Mouse (Mus musculus) embryonic facial prominence, embryonic 15.5 days (tissue): ENCODE data around the gene Gpc6. TPM values are rescaled to one million over a fixed set of nuclear protein-coding genes. Genes with fewer than 3 reads are reported as not detected.

Experiments
- ATAC-seq: fragments of 200-750 bp; cut with Nextera tagmentation; 2 replicates; pipeline ENCODE4 v1.8.0; 2017; ENCODE audit warnings: low read depth, moderate TSS enrichment; ENCODE audit not compliant: insufficient number of reproducible peaks, low FRiP score, low TSS enrichment
- H3K27ac ChIP-seq: fragments of 300-500 bp; sonication (generic); replicated peaks from 2 replicates; pipeline ENCODE4 v1.5.1; 2015; ENCODE audit warnings: mild to moderate bottlenecking, inconsistent platforms
- H3K27me3 ChIP-seq: fragments of 300-500 bp; sonication (generic); 2 replicates; pipeline ENCODE4 v1.6.1; 2015; ENCODE audit warnings: inconsistent platforms
- H3K36me3 ChIP-seq: fragments of 300-500 bp; sonication (generic); 2 replicates; pipeline ENCODE4 v1.6.1; 2015; ENCODE audit warnings: mild to moderate bottlenecking, inconsistent platforms
- H3K4me1 ChIP-seq: fragments of 300-500 bp; sonication (generic); 2 replicates; pipeline ENCODE4 v1.6.1; 2015; ENCODE audit warnings: inconsistent platforms
- H3K4me2 ChIP-seq: fragments of 300-500 bp; sonication (generic); replicated peaks from 2 replicates; pipeline ENCODE4 v1.6.1; 2015; ENCODE audit warnings: mild to moderate bottlenecking, inconsistent platforms
- H3K4me3 ChIP-seq: fragments of 300-500 bp; sonication (generic); replicated peaks from 2 replicates; pipeline ENCODE4 v1.5.1; 2015; ENCODE audit warnings: mild to moderate bottlenecking, inconsistent platforms
- H3K9ac ChIP-seq: fragments of 300-500 bp; sonication (generic); 2 replicates; pipeline ENCODE4 v1.6.1; 2015; ENCODE audit warnings: inconsistent platforms
- H3K9me3 ChIP-seq: fragments of 300-500 bp; sonication (generic); replicated peaks from 2 replicates; pipeline ENCODE4 v1.6.1; 2016; ENCODE audit warnings: inconsistent platforms
- WGBS: fragments of 180-500 bp; shearing (Covaris S2); methylation state at CpG from one replicate; pipeline ENCODE4 v1.1.7; 2015; 5-methylcytosine and 5-hydroxymethylcytosine counted together
- polyA plus RNA-seq: library from polyadenylated mRNA; unstranded; fragments of >200 nt; fragmentation: Nextera tagmentation; extraction: Ambion mirVana; gene quantifications from 2 replicates; pipeline ENCODE4 v1.2.1, GENCODE M21; 2015

Gpc6 gene
- polyA plus RNA-seq, 1 experiment from 2014 or later, result 42.3 TPM

DNA sequence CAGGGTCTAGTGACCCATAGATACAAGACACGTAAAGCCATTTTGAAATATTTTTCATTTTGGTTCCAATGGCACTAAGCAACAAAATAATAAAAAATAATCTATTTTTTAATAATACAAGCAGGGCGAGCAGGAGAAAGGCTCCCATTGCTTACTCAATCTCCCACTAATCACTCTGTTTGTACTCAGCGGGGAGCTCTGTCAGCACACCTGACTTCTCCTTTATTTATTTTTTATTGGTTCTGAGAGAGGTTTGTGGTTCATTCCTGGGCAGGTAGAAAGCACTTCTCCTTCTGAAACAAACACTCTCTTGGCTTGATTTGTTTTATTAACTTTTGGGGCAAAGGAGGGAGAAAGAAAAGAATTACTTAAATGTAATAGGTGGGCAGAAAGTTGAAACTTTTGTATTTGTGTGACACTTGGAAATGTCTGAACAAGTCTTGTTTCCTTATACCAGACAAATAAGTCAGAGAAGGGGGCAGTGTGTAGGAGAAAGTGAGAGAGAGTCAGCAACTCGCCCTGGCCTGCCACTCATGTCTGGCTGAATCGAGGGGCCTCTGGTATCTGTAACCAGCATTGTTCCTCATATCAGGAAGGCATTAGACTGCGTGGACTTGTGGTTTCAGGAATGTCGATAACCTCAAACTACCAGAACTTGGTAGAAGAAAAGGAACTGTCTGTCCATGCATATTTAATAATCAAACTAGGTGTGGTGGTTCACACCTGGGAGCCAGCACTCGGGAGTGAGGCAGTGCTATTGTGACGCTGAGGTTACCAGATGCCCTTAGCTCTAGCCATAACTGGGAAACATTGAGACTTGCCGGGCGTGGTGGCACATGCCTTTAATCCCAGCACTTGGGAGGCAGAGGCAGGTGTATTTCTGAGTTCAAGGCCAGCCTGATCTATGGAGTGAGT lies 924.7 kb downstream of the Gpc6 start:
- Histone ChIP-seq H3K4me2 (no peak overlapping the region), H3K4me1 (no peaks in the 10 kb centered on the region), H3K27ac (no peak overlapping the region), H3K9ac (no peak overlapping the region), H3K36me3 (no peaks in the 10 kb centered on the region), H3K4me3 (no peak overlapping the region), H3K9me3 (no peaks in the 10 kb centered on the region), H3K27me3 (no peaks in the 10 kb centered on the region)
- no peak for ATAC-seq
- WGBS, result 73% methylated on average over 11 of the region's 11 CpGs

DNA sequence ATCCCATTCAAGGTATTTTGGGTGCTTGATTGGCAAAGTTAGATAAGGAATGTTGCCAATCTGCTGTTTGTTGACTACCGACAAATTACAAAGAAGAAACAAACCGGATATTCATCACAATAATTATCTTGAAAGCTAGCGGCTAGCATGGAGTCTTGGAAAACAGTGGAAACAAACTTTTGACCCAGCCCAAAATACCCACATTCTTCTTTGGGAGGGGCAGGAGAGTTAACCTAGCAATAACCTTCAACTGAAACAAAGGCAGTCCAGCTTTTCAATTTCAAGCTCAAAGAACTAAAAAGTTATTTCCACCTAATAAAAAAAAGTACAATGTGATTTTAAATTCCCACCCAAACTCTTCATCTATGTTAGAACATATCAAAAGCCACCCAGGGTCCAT lies 927.2 kb downstream of the Gpc6 start:
- Histone ChIP-seq H3K4me1 (no peaks in the 10 kb centered on the region), H3K27ac (no peak overlapping the region), H3K4me3 (no peak overlapping the region), H3K27me3 (no peaks in the 10 kb centered on the region), H3K4me2 (no peak overlapping the region), H3K9me3 (no peaks in the 10 kb centered on the region), H3K36me3 (no peaks in the 10 kb centered on the region), H3K9ac (no peak overlapping the region)
- 83% methylated on average over 3 of the region's 3 CpGs for WGBS
- ATAC-seq, result no peak

DNA sequence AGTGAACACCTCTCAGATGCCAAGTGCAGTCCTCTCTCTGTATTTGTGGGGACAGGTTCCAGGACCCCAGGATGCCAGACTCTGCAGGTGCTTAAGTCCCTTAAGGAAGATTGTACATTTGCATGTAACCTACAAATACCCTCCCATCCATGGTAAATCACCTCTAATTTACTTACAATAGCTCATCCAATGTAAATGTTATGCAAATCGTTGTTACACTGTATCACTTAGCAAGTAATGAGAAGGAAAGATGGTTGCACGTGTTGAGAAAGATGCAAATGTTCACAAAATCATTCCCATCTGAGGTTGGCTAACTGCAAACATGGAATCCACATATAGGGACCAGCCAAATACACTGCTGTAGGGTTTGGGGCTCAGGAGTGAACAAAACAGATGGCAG lies 927.7 kb downstream of the Gpc6 start:
- H3K9me3 ChIP-seq, result no peaks in the 10 kb centered on the region
- no peaks in the 10 kb centered on the region for H3K36me3 ChIP-seq
- 80% methylated on average over 2 of the region's 2 CpGs for WGBS
- H3K4me2 ChIP-seq, result no peak overlapping the region
- no peaks in the 10 kb centered on the region for H3K27me3 ChIP-seq
- H3K9ac ChIP-seq, result no peak overlapping the region
- no peak overlapping the region for H3K27ac ChIP-seq
- no peak overlapping the region for H3K4me3 ChIP-seq
- ATAC-seq, result no peak
- no peaks in the 10 kb centered on the region for H3K4me1 ChIP-seq

DNA sequence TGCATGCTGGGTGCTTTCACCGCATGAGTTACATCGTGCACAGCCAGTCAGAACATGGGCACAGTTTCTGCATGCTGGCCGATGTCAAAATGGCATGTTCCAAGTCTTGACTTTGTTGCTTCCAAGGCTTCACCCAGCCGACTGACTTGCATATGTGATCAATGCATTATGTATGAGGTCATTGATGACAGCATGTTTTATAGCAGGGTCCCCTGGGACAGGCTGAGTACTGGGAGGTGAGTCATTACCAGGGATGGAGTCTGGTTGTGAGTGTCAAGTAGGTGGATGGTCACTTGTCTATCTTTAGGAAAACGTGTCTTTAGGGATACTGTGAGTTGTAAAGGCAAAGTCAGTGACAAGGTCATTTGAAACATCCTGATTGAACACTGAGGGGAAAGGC lies 929.4 kb downstream of the Gpc6 start:
- Histone ChIP-seq H3K36me3 (no peaks in the 10 kb centered on the region), H3K4me2 (no peak overlapping the region), H3K9ac (no peak overlapping the region), H3K9me3 (no peaks in the 10 kb centered on the region), H3K27ac (no peak overlapping the region), H3K27me3 (no peaks in the 10 kb centered on the region), H3K4me3 (no peak overlapping the region), H3K4me1 (no peaks in the 10 kb centered on the region)
- ATAC-seq, result no peak
- 86% methylated on average over 5 of the region's 5 CpGs for WGBS

DNA sequence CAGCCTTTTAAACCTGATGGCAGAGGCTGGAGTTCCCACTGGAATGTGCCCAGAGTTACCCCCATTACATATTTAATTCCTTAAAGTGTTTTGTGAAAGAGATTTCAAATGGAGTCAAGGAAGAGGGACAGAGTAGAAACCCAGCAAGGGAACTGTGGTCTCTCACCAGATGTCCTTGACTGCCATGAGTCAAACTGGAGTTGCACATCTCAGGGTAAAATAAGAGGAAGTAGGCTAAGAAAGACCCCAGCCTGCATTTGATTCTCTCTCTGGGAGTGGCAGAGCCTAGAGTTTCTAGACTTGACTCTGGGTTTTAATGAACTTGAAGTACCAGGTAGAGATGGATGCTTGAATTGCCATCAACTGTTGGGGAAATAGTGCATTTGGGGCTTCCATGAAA lies 946.2 kb downstream of the Gpc6 start:
- no peak overlapping the region for H3K27ac ChIP-seq
- no peak overlapping the region for H3K4me3 ChIP-seq
- no peak for ATAC-seq
- H3K4me2 ChIP-seq, result no peak overlapping the region
- no peaks in the 10 kb centered on the region for H3K27me3 ChIP-seq
- H3K9me3 ChIP-seq, result no peaks in the 10 kb centered on the region
- H3K36me3 ChIP-seq, result no peaks in the 10 kb centered on the region
- no peaks in the 10 kb centered on the region for H3K4me1 ChIP-seq
- no peak overlapping the region for H3K9ac ChIP-seq

DNA sequence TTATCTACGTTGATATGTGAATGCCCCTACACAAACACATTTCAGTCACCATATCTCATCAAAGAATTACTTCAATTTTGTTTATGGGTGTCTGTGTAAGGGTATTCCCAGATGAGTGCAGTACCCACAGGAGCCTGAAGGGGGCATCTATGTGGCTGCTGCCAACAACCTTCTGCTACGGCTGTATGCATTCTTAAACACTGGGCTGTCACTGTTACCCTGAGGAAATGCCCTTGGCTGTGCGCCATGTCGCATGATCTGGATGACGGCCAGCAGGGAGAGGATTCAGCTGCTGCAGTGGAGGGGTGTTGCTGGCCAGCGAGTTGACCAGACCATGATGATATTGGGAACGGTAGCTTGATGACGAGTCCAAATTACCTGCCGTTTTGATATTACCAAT lies 954.2 kb downstream of the Gpc6 start:
- 0 out of 2 replicates have a peak, but pooled peaks cover 4% of the 10 kb centered on the region for H3K4me1 ChIP-seq
- no peak overlapping the region for H3K4me3 ChIP-seq
- H3K36me3 ChIP-seq, result no peaks in the 10 kb centered on the region
- no peak overlapping the region for H3K27ac ChIP-seq
- no peak for ATAC-seq
- no peaks in the 10 kb centered on the region for H3K27me3 ChIP-seq
- H3K9me3 ChIP-seq, result no peaks in the 10 kb centered on the region
- H3K4me2 ChIP-seq, result no peak overlapping the region
- 86% methylated on average over 9 of the region's 9 CpGs for WGBS
- H3K9ac ChIP-seq, result no peak overlapping the region

DNA sequence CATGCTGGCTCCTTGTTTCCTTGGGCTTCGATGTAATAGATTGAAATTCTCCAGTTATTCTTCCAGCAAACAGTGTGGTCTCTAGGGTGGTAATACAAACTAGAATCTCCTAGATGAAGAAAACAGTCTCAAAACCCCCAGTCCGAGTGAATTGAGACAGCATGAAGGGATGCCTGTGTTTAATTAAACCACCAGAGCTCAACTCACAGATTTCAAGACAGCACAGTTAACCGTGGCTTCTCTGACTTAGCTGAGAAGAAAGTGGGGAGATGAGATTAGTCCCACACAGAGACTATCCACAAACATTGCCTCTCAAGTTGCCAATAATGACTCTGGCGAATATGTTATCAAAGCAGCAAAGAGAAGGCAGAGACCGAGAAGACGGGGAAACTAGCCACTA lies 956.0 kb downstream of the Gpc6 start:
- H3K9me3 ChIP-seq, result no peaks in the 10 kb centered on the region
- H3K4me1 ChIP-seq, result 0 out of 2 replicates have a peak, but pooled peaks cover 4% of the 10 kb centered on the region
- H3K9ac ChIP-seq, result no peak overlapping the region
- H3K27ac ChIP-seq, result no peak overlapping the region
- ATAC-seq, result no peak
- no peak overlapping the region for H3K4me3 ChIP-seq
- H3K4me2 ChIP-seq, result no peak overlapping the region
- H3K36me3 ChIP-seq, result no peaks in the 10 kb centered on the region
- WGBS, result 32% methylated on average over 6 of the region's 6 CpGs
- no peaks in the 10 kb centered on the region for H3K27me3 ChIP-seq

DNA sequence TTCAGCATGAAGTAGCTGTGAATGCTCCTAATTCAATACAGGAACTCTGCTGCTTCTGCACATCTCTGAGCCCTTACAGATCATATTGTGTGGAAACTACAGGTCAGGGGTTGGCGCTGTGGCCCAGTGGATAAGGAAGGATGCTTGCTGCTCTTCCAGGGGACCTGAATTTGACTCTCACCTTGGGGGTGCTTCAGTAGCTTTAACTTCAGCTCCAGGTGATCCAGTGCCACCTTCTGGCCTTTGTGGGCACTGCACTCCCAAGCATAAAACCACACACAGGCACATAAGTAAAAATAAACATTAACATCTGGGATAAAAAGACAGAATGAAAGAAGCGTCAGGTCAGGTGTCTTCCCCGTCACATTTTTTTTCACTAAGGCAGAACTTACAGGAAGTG lies 957.1 kb downstream of the Gpc6 start:
- H3K9me3 ChIP-seq, result no peaks in the 10 kb centered on the region
- no peaks in the 10 kb centered on the region for H3K27me3 ChIP-seq
- ATAC-seq, result no peak
- H3K4me3 ChIP-seq, result no peak overlapping the region
- H3K4me1 ChIP-seq, result 0 out of 2 replicates have a peak, but pooled peaks cover 4% of the 10 kb centered on the region
- no peaks in the 10 kb centered on the region for H3K36me3 ChIP-seq
- no peak overlapping the region for H3K4me2 ChIP-seq
- 52% methylated on average over 3 of the region's 3 CpGs for WGBS
- no peak overlapping the region for H3K9ac ChIP-seq
- no peak overlapping the region for H3K27ac ChIP-seq

DNA sequence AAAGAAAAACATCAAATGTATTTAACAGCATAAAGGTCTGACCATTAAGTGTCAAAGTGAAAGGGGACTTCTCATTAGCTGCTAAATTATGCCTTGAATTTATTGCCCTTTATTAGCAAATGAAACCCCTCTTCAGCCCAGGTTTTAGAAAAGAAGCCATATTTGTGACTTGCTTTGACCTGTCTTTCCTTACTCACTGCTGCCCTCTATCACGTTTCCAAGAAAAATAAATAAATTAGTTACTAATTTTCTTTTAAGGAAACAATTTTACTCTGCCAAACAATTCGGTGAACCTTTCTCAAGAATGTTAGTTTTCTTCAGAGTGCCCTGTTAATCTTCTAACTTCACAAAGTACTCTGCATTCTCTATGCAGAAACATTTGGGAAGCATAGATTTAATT lies 964.5 kb downstream of the Gpc6 start:
- 46% methylated on average over 2 of the region's 2 CpGs for WGBS
- no peak for ATAC-seq

DNA sequence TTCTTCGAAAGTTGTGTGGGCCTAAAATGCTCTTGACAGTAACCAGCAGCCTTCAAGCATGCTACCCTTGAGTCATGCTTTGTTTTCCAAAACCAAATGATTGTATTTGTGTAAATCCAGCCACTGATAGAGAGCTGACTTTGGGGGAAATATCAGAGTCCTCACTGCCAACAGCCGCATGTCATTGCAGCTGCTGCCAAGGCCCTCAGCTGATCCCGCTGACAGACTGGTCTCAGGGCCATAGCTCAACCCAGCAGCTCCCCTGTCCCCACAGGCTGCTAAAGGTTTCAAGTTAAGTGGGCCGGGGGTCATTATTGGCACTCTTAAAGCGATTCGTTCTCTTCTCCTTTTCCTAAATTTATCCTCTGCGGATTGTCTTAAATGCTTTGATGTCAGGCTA lies 966.3 kb downstream of the Gpc6 start:
- H3K9ac ChIP-seq, result no peak overlapping the region
- no peak overlapping the region for H3K4me3 ChIP-seq
- 60% methylated on average over 7 of the region's 7 CpGs for WGBS
- no peaks in the 10 kb centered on the region for H3K27me3 ChIP-seq
- H3K4me1 ChIP-seq, result no peaks in the 10 kb centered on the region
- H3K4me2 ChIP-seq, result no peak overlapping the region
- no peaks in the 10 kb centered on the region for H3K36me3 ChIP-seq
- no peak for ATAC-seq
- H3K27ac ChIP-seq, result no peak overlapping the region
- H3K9me3 ChIP-seq, result no peaks in the 10 kb centered on the region

More for the DNA sequence above, 964.5 kb downstream of the Gpc6 start:
- Histone ChIP-seq H3K4me3 (no peak overlapping the region), H3K4me1 (no peaks in the 10 kb centered on the region), H3K9me3 (no peaks in the 10 kb centered on the region), H3K27ac (no peak overlapping the region), H3K4me2 (no peak overlapping the region), H3K9ac (no peak overlapping the region), H3K27me3 (no peaks in the 10 kb centered on the region), H3K36me3 (no peaks in the 10 kb centered on the region)

DNA sequence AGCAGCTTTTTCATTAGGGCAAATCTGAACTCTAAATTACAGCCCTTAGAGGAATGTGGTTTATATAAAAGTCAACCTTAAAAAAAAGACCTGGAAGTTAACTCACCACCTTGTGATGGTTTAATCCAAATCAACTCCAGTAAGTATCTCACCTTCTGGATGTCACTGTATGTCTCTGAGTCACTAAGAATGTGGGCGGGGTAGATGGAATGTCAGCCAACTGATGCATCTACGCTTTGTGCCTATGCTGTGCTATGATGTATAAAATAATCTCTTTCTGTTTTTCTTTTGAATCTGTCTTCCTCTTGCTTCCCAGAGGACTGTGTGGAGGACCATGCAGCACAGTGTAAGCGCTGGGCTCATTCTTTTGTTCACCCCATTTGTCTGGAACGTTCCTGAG lies 966.9 kb downstream of the Gpc6 start:
- Histone ChIP-seq H3K27me3 (no peaks in the 10 kb centered on the region), H3K9me3 (no peaks in the 10 kb centered on the region), H3K4me1 (no peaks in the 10 kb centered on the region), H3K36me3 (no peaks in the 10 kb centered on the region), H3K27ac (no peak overlapping the region), H3K4me3 (no peak overlapping the region), H3K9ac (no peak overlapping the region), H3K4me2 (no peak overlapping the region)
- ATAC-seq, result no peak
- WGBS, result 89% methylated on average over 4 of the region's 4 CpGs
